Mouse (Mus musculus) frontal cortex, postnatal 25 days (tissue): ENCODE data around the gene Tbx3.
A peak's percentile ranks its signal among the peaks of the same experiment; 100 is the strongest.

Experiments
- DNase-seq, 2 experiments: peaks; one replicate each; pipeline ENCODE4 v3.0.0; 2022; ENCODE audit warnings: low spot score in 2 of 2

Tbx3 gene

DNA sequence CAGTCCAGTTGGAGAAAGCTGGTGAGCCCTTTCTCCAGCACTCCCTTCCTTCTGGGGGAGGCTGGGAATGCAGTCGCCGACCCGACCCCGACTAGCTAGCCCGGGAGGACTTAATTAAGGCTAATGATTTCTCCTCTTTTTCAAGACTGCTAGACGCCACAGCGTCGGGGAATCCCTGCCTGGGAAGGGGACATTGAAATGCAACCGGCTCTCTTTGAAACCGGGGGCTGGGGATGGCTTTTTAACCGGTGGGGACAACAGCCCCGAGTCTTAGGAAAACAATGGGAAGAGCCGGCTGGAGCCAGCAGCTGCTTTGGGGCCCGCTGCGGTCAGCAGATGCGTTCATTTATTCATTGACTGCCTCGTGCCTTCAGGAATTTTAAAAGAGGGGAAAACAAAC is 36.0 kb downstream of the Tbx3 start:
- no peak for DNase-seq

DNA sequence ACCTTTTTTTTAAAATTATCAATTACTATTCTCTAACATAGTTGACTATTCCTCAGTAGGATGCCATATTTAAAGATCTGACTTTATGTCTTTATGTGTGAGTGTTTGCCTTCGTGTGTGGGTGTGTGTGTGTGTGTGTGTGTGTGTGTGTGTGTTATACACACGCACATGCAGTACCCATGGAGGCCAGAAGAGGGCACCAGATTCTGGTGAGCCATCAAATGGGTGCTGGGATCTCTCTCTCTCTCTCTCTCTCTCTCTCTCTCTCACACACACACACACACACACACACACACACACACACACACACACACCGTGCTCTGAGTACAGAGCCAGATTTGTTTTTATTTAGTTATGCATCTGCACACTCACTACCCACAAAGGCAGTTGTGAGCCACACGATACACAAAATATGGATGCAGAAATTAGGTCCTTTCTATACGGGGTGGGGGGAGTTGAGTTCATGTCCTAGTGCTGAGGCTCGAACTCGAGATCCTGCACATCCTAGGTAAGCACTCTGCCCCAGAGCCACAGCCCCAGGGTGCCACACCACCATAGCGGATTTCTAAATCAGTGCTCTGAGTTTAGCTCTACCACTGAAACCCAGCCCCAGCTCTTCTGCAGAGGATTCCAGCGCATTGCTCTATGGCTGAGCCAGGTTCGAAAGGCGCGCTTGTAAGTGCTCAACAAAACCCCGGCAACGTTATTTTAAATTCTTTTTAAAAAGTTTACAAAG is 38.5 kb downstream of the Tbx3 start:
- no peak for DNase-seq

DNA sequence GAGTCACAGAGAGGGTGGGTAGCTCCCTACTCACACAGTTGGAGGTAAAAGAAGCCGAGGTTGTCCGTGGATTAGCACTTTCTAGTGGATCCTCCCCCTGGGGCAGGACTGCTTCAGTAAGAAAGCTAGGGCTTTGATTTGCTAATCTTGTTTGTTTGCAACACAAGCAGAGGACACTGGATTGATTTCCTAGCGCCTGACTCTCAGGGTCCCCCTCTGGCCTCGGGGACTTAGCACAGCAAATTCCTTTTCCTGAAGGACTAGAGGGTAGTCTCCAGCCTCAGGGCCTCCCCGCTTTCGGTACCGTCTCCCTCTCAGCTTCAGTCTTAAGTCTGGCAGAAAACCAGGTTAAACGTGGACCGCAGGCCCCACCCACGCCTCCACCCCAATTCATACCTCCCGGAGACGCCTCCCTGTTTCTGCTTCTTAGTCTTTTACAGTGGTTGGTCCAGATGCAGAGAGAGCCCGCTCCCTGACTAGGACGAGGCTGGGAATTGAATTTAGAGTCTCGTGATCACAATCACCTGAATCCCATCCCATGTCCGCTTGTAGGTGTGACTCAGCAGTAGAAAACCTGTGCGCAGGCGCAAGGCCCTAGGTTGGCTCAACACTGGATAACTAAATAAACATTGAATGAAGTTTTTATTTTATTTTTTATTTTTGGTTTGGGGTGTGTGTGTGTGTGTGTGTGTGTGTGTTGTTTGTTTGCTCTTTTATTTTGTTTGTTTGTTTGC is 39.5 kb downstream of the Tbx3 start:
- DNase-seq: no peak

DNA sequence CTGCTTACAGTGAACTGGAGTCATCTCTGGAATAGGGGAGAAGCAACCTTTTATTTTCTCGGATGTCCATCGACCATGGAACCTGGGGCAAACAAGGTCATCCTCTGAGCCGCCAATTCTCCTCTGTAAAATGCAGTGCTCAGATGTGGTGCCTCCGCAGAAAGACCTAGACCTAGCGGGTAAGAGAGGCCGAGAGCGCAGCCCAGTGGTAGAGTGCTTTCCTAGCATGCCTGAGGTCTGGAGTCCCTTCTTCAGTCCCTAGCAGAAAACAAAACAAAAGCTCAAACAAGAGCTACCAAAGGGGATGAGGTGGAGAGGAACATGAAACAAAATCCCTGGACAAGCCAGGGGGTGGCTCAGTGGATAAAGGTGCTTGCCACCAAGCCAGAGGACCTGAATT is 40.3 kb downstream of the Tbx3 start:
- DNase-seq: no peak

DNA sequence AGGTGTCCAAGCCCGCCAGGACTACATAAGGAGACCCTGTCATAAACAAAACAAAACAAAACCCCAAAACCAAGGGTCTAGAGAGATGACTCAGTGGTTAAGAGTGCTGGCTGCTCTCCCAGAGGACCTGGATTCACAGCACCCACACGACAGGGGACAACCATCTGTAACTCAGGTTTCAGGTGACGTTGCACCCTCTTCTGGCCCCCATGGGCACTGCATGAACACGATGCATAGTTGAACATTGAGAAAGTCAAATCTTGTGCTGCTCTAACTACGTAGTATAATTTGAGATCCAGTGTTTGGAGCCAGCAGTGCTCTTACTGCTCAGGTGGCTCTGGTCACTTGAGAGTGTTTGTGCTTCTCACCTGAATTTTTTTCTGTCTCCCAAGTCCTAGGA is 41.2 kb downstream of the Tbx3 start:
- no peak for DNase-seq

DNA sequence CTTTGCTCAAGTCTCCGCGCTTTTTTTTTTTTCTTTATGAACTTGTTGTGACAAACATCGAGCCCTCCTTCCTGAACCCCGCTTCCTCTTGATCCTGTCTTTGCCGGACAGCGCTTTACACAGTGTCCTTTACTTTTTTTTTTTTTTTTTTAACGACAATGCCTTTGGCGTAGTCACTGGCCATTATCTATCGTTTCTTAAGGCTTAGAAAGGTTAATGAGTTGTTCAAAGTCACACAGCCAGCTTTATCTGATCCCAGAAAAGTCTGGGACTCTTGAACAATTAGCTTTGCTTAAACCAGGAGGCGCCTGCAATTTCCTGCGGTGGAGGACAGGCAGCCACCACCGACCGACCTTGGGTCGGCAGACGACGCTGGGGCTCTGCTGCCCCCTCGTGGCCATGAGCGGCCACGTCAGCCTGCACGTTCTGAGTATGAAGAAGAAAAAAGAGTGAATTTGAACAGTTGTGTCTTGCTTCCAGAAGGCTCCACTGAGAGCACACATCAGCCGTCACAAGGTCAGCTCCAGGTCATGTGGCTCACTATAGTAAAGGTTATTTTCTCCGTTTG is 42.3 kb downstream of the Tbx3 start:
- peak; percentile 56 to 67 for DNase-seq

DNA sequence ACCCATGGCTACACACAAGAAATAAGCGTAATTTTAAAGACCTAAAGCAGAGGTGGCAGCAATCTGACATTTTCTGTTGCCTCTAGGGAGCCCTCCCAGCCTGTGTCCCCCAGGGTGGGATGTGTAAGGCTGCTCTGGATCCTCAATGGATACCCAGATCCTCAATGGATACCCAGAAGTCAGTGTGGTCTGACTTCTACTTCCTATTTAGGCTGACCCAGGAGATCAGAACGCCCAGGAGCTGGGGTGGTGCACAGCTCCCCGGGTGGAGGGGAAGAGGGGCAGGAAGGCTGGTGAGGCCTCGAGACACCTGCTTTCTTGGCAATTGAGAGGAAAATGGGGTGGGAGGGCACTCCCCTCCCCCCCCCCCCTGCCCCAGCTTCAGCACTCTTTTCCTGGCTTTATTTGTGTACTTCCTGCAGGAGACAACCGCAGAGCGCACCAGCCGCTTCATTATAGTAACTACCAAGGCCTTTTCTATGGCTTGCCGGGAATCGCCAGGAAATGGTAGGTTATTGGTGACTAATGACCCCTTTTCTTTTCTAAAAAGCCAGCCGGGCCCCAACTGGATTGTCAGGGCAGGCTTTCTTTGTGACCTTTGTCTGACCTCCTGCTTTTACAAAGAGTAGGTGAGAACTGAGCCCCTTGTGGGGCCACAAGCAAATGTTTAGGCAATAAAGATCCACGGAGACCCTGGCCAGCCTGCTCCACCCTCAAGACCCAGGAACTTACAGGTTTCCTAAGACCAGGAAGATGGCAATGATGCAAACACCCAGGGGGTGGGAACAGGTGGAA is 50.2 kb downstream of the Tbx3 start:
- DNase-seq: no peak

DNA sequence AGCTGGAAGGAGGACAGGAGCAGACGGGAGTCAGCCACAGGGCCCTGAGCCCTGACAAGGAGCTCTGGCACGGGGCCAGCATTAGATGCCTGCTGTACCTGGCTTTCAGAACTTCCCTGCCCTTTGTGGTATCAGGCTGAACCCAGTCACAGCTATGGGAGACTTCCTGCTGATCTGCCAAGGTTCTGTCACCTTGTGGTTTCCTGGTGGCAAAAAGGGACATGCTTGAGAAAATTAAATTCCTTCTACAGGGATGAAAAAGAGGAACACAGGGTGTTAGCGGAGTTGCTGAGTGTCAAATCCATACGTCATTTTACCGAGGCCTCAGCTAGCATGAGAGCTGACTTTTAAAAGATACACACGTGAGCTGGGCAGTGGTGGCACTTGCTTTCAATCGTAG is 62.5 kb downstream of the Tbx3 start:
- DNase-seq: no peak
